ENCODE assay signal across 16 mouse cellular contexts in the genomic region with DNA sequence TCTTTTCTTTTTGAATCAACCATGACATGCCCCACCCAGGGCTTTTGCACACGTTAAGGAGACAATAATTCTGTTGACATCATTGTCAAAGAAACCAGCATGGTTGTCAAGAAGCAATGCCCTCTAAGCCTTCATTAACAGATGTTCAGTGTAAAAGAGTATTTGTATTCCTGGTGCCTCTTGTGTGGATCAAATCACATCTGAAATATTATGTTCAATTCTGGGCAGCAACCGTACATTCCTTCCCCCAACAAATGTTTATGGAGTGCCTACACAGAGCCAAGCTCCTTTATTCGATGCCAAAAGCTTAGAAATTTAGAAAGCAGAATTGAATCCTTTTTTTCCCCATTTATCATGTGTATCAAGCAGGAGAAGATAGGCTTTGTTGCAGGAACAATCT.
"Had no signal": no experiment of that assay in that cellular context is flagged by ENCODE, and none has a peak within 500 bp of the region (broad histone marks: within the 10 kb centered on the region; RNA-seq: fewer than 3 reads in every experiment).

No protein-coding gene starts in this region.

- H3K4me3 ChIP-seq: intestine, embryonic 15.5 days; kidney, embryonic 15.5 days; left cerebral cortex, adult 2 months; limb, embryonic 12.5 days had no signal

- H3K36me3 ChIP-seq: intestine, embryonic 15.5 days; kidney, embryonic 15.5 days; limb, embryonic 12.5 days had no signal

- H3K27ac ChIP-seq: intestine, embryonic 15.5 days; kidney, embryonic 15.5 days; left cerebral cortex, adult 2 months; limb, embryonic 12.5 days; liver, embryonic 14.5 days had no signal

- DNase-seq: kidney, adult 11 months; kidney, adult 8-10 months; kidney, postnatal 10 days; kidney, postnatal 36 days; layer of hippocampus, postnatal 36 days; liver, postnatal 0 days; lung, postnatal 4 days; midbrain, embryonic 14.5 days; thymus, adult 18-20 months had no signal

- H3K9me3 ChIP-seq: intestine, embryonic 15.5 days; kidney, embryonic 15.5 days; limb, embryonic 12.5 days had no signal

- H3K4me2 ChIP-seq: intestine, embryonic 15.5 days; kidney, embryonic 15.5 days; limb, embryonic 12.5 days; liver, embryonic 11.5 days; midbrain, embryonic 11.5 days had no signal

- ATAC-seq: intestine, embryonic 15.5 days; liver, postnatal 0 days had no signal

- H3K27me3 ChIP-seq: intestine, embryonic 15.5 days; kidney, embryonic 15.5 days; limb, embryonic 12.5 days had no signal

- H3K9ac ChIP-seq: intestine, embryonic 15.5 days; kidney, embryonic 15.5 days; limb, embryonic 12.5 days; liver, embryonic 14.5 days; liver, postnatal 0 days had no signal
